Mouse (Mus musculus): Measurements from ENCODE around the gene Gm10488.
"Not testable (repeated sequence)": the region's sequence is repeated elsewhere in the genome, so short reads cannot be mapped to it uniquely, and the experiment has no call there.

Gene Gm10488

GRCm38 (mm10) chrX:29976014-29976413, at the start of gene Gm10488:
TSS of gene Gm10488 (plus strand) at chrX:29976314.
- not testable (repeated sequence) for DNase-seq (ENCODE audit: low read depth)

Measured in naive thymus-derived CD4-positive, alpha-beta T cell, adult 2 months (primary cell).